Mouse (Mus musculus) hindbrain, embryonic 10.5 days (tissue): ENCODE results near the gene Olfr573-ps1. TPM values are rescaled to one million over a fixed set of nuclear protein-coding genes. Genes with fewer than 3 reads are reported as not detected.

ENCODE experiments used
- DNase-seq: peaks from one replicate; pipeline ENCODE4 v3.0.0-alpha.2; 2017; ENCODE audit warnings: low spot score
- H3K27ac ChIP-seq: fragments of 300-500 bp; sonication (generic); 2 replicates; pipeline ENCODE4 v1.5.1; 2016; ENCODE audit warnings: mild to moderate bottlenecking, moderate library complexity
- H3K27me3 ChIP-seq: fragments of 300-500 bp; sonication (generic); 2 replicates; pipeline ENCODE4 v1.6.1; 2016; ENCODE audit warnings: mild to moderate bottlenecking; ENCODE audit not compliant: poor library complexity, insufficient read depth, severe bottlenecking
- H3K36me3 ChIP-seq: fragments of 300-500 bp; sonication (generic); 2 replicates; pipeline ENCODE4 v1.6.1; 2016; ENCODE audit warnings: mild to moderate bottlenecking, moderate library complexity
- H3K4me1 ChIP-seq: fragments of 300-500 bp; sonication (generic); replicated peaks from 2 replicates; pipeline ENCODE4 v1.6.1; 2016; ENCODE audit warnings: mild to moderate bottlenecking
- H3K4me3 ChIP-seq: fragments of 300-500 bp; sonication (generic); 2 replicates; pipeline ENCODE4 v1.5.1; 2016; ENCODE audit warnings: mild to moderate bottlenecking, moderate library complexity
- H3K9me3 ChIP-seq: fragments of 300-500 bp; sonication (generic); 2 replicates; pipeline ENCODE4 v1.6.1; 2016; ENCODE audit warnings: mild to moderate bottlenecking, moderate library complexity
- WGBS: fragments of 180-500 bp; shearing (Covaris S2); methylation state at CpG from one replicate; pipeline ENCODE4 v1.1.7; 2016; 5-methylcytosine and 5-hydroxymethylcytosine counted together
- polyA plus RNA-seq: library from polyadenylated mRNA; unstranded; fragments of >200 nt; fragmentation: Nextera tagmentation; extraction: Ambion mirVana; gene quantifications from 2 replicates; pipeline ENCODE4 v1.2.1, GENCODE M21; 2016

Gene Olfr573-ps1
- polyA plus RNA-seq, 1 experiment from 2014 or later: not detected

GRCm38 (mm10) chr7:102917032-102917875 lies 25.1 kb downstream of the Olfr573-ps1 start, which contains the start of gene Olfr571:
Olfr571 (minus strand) TSS chr7:102917536.
- WGBS: 62% methylated on average over 4 of the region's 4 CpGs
- H3K4me3 ChIP-seq: no peak within 1 kb of the TSS
- H3K9me3 ChIP-seq: no peaks in the 10 kb centered on the region
- H3K27me3 ChIP-seq: no peaks in the 10 kb centered on the region
- H3K4me1 ChIP-seq: no peaks in the 10 kb centered on the region
- H3K36me3 ChIP-seq: no peaks in the 10 kb centered on the region
- H3K27ac ChIP-seq: no peak within 1 kb of the TSS
- DNase-seq: no peak

GRCm38 (mm10) chr7:102916405-102916804 lies 26.0 kb downstream of the Olfr573-ps1 start:
- no peaks in the 10 kb centered on the region for H3K4me1 ChIP-seq
- no peaks in the 10 kb centered on the region for H3K9me3 ChIP-seq
- H3K36me3 ChIP-seq: no peaks in the 10 kb centered on the region
- no peaks in the 10 kb centered on the region for H3K27me3 ChIP-seq
- no peak overlapping the region for H3K27ac ChIP-seq
- DNase-seq: no peak
- no peak overlapping the region for H3K4me3 ChIP-seq
- 79% methylated on average over 5 of the region's 5 CpGs for WGBS

DNA sequence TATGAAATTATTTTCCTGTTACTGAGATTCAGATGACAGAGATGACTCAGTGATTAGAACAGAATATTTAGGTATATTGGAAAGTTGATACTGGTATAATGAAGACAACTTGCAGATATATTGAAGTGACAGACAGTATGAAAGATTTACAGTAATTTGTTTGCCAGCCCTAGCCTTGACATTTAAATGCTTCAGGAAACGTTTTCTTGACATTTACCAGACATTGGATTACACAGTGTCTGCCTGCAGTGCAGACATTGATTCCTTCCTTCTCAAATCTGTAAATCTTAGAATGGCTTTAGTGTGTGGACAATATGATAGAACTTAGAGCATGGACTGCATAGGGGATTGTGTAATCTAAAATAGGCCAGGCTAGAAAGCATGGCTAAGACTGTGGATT lies 27.1 kb downstream of the Olfr573-ps1 start:
- Histone ChIP-seq H3K36me3 (no peaks in the 10 kb centered on the region), H3K27me3 (no peaks in the 10 kb centered on the region), H3K4me3 (no peak overlapping the region), H3K9me3 (no peaks in the 10 kb centered on the region), H3K27ac (no peak overlapping the region), H3K4me1 (no peaks in the 10 kb centered on the region)
- WGBS: 65% methylated on average over 1 of the region's 1 CpGs
- DNase-seq: no peak

Other genes starting within 250 kb of the Olfr573-ps1 start
- gene Olfr557, start 246.7 kb downstream of the Olfr573-ps1 start, polyA plus RNA-seq: not detected in 2 replicates
- 0.06 and 0.10 TPM in 2 replicates for gene Olfr558, start 240.4 kb downstream of the Olfr573-ps1 start, polyA plus RNA-seq
- not detected in 2 replicates for gene Olfr33, start 223.5 kb downstream of the Olfr573-ps1 start, polyA plus RNA-seq
- gene Olfr559, start 215.1 kb downstream of the Olfr573-ps1 start, polyA plus RNA-seq: not detected in 2 replicates
- not detected in 2 replicates for gene Olfr560, start 183.2 kb downstream of the Olfr573-ps1 start, polyA plus RNA-seq
- 0.07 TPM in 1 of 2 replicates, not detected in the other for gene Olfr78, start 183.1 kb downstream of the Olfr573-ps1 start, polyA plus RNA-seq
- 0.24 TPM in 1 of 2 replicates, not detected in the other for gene Olfr561, start 171.4 kb downstream of the Olfr573-ps1 start, polyA plus RNA-seq
- not detected in 2 replicates for gene Olfr564, start 139.1 kb downstream of the Olfr573-ps1 start, polyA plus RNA-seq
- not detected in 2 replicates for gene Olfr566, start 83.8 kb downstream of the Olfr573-ps1 start, polyA plus RNA-seq
- gene Olfr568, start 65.5 kb downstream of the Olfr573-ps1 start, polyA plus RNA-seq: not detected in 2 replicates
- gene Olfr569, start 51.7 kb downstream of the Olfr573-ps1 start, polyA plus RNA-seq: not detected in 2 replicates
- gene Olfr570, start 48.0 kb downstream of the Olfr573-ps1 start, polyA plus RNA-seq: not detected in 2 replicates
- gene Olfr571, start 25.0 kb downstream of the Olfr573-ps1 start, polyA plus RNA-seq: 0.03 TPM in 1 of 2 replicates, not detected in the other
- not detected in 2 replicates for gene Olfr572, start 18.2 kb downstream of the Olfr573-ps1 start, polyA plus RNA-seq
- gene Olfr574, start 5.9 kb upstream of the Olfr573-ps1 start, polyA plus RNA-seq: not detected in 2 replicates
- not detected in 2 replicates for gene Olfr575, start 16.2 kb upstream of the Olfr573-ps1 start, polyA plus RNA-seq
- not detected in 2 replicates for gene Olfr576, start 20.1 kb upstream of the Olfr573-ps1 start, polyA plus RNA-seq
- gene Olfr577, start 33.4 kb upstream of the Olfr573-ps1 start, polyA plus RNA-seq: not detected in 2 replicates
- gene Olfr578, start 46.7 kb upstream of the Olfr573-ps1 start, polyA plus RNA-seq: not detected in 2 replicates
- not detected in 2 replicates for gene Olfr582, start 95.4 kb upstream of the Olfr573-ps1 start, polyA plus RNA-seq
- gene Olfr583, start 108.7 kb upstream of the Olfr573-ps1 start, polyA plus RNA-seq: not detected in 2 replicates
- gene Olfr584, start 139.3 kb upstream of the Olfr573-ps1 start, polyA plus RNA-seq: not detected in 2 replicates
- gene Olfr585, start 155.1 kb upstream of the Olfr573-ps1 start, polyA plus RNA-seq: not detected in 2 replicates
- not detected in 2 replicates for gene Olfr586, start 183.1 kb upstream of the Olfr573-ps1 start, polyA plus RNA-seq
- gene Olfr588-ps1, start 198.3 kb upstream of the Olfr573-ps1 start, polyA plus RNA-seq: not detected in 2 replicates
- not detected in 2 replicates for gene Olfr589, start 213.8 kb upstream of the Olfr573-ps1 start, polyA plus RNA-seq
- gene Olfr591, start 235.8 kb upstream of the Olfr573-ps1 start, polyA plus RNA-seq: not detected in 2 replicates
- gene Olfr592, start 242.2 kb upstream of the Olfr573-ps1 start, polyA plus RNA-seq: not detected in 2 replicates